Mouse (Mus musculus): ENCODE measurements at regions not wholly inside any gene's neighbourhood (a gene's known extent, or its start where the extent isn't known, plus 50 kb on each side); places are given as distances from the start of the nearest gene placed in this dataset.

DNA sequence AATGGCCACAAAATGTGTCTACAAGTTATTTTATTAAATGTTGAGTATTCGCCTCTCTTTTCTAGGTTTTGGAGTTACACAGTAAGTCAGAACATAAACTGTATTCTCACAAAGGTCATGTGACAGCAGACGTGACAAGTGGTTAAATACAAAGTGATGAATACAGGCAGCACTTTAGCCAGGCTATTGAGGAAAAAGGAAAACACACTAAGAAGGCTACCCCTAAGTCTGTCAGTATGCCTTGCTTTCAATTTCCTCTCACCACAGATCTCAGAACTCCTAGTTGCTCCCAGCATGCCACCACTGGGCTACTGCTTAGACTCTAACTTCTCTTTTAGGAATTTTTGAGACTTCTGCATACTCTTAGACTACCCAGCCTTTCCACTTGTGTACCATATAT lies 297.9 kb upstream of the Pex5l start:
- Histone ChIP-seq H3K4me1 (ENCODE audit: control insufficient read depth, insufficient read depth, low read length) (0 out of 2 replicates have a peak, but pooled peaks cover 2% of the 10 kb centered on the region), H3K4me3 (ENCODE audit: insufficient read depth, low read length) (no peak overlapping the region), H3K27ac (ENCODE audit: insufficient read depth, low read depth, low read length) (no peak overlapping the region)
- TF ChIP-seq CTCF (IDR thresholded peaks at IDR 0.05; ENCODE audit: low read depth, low read length) (no peak), POLR2A (IDR thresholded peaks at IDR 0.05; ENCODE audit: borderline replicate concordance, low read depth, low read length) (no peak)

DNA sequence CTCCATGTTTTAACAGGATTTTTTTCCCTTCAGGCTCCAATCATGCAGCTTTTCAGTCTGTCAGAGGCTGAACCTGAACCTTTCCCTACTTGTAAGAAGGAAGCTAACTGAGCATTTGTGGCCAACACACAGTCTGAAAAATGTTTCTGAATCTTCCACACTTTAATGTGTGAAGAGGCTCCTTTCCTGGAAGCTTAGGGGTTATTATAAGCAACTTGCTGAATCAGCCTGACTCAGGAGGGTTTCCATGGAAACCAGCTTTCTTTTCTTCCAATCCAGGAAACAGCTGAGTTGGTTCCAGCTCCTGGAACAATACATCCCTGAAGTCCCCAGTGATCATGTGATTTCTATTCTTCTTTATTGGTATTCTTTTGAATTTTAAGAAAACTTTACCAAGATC lies 297.5 kb upstream of the Pex5l start:
- Histone ChIP-seq H3K27ac (ENCODE audit: insufficient read depth, low read depth, low read length) (no peak overlapping the region), H3K4me3 (ENCODE audit: insufficient read depth, low read length) (no peak overlapping the region), H3K4me1 (ENCODE audit: control insufficient read depth, insufficient read depth, low read length) (0 out of 2 replicates have a peak, but pooled peaks cover 2% of the 10 kb centered on the region)
- TF ChIP-seq POLR2A (IDR thresholded peaks at IDR 0.05; ENCODE audit: borderline replicate concordance, low read depth, low read length) (no peak), CTCF (IDR thresholded peaks at IDR 0.05; ENCODE audit: low read depth, low read length) (no peak)

DNA sequence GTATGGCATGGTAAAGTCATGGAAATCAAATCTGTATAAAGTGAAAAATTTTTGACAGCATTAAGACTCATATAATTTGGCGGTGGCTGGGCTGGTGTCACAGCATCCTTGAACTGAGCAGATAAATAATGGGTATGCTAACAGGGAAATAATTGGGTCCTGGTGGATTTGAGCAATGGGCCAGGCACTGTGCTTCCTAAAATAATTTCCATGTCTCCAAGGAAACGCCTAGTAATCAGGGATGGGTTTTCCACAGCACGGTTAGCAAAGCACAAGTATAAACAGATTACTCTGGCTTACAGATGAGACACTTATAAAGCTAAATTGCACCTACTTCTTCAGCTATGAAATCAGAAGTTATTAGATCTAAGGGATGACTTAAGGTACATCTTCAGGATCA lies 273.9 kb upstream of the Pex5l start:
- no peak overlapping the region for H3K27ac ChIP-seq (ENCODE audit: insufficient read depth, low read depth, low read length)
- TF ChIP-seq POLR2A (IDR thresholded peaks at IDR 0.05; ENCODE audit: borderline replicate concordance, low read depth, low read length) = no peak
- TF ChIP-seq CTCF (IDR thresholded peaks at IDR 0.05; ENCODE audit: low read depth, low read length) = no peak
- H3K4me3 ChIP-seq (ENCODE audit: insufficient read depth, low read length) = no peak overlapping the region
- no peaks in the 10 kb centered on the region for H3K4me1 ChIP-seq (ENCODE audit: control insufficient read depth, insufficient read depth, low read length)

DNA sequence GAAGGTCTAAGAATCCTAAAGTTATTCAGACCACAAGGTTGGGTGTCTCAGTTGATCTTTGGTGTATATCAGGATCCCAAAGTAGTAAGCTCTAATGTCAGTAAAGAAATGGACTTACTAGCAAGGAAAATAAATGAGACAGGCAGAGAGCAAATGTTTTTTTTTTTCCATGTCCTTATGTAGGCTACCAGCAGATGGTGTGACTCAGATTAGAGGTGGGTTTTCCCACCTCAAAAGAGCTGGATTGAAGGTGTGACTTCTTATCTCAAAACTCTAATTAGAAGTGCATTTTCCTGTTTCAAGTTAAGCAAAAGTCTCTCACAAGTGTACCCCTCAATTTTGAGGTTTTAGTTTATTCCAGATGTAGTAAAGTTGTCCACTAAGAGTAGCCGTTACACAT lies 273.3 kb upstream of the Pex5l start:
- TF ChIP-seq CTCF (IDR thresholded peaks at IDR 0.05; ENCODE audit: low read depth, low read length) = no peak
- TF ChIP-seq POLR2A (IDR thresholded peaks at IDR 0.05; ENCODE audit: borderline replicate concordance, low read depth, low read length) = no peak
- H3K4me1 ChIP-seq (ENCODE audit: control insufficient read depth, insufficient read depth, low read length) = no peaks in the 10 kb centered on the region
- H3K27ac ChIP-seq (ENCODE audit: insufficient read depth, low read depth, low read length) = no peak overlapping the region
- no peak overlapping the region for H3K4me3 ChIP-seq (ENCODE audit: insufficient read depth, low read length)

DNA sequence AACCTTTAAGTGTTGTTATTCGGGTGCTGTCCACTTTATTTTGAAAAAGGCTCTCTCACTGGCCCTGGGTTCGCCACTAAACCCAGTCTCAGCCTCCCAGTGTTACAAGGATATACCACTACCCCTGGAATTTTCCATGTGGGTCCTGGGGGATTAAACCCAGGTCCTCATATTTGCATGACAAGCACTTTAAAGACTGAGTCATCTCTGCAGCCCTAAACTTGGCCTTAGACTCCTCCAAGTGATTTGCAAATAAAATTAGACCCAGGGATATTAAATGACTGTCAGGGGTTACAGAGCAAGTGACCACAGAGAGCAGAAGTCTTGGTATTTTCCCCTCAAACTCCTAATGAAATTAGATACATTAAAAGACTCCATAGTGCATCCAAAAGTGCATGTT lies 258.9 kb upstream of the Pex5l start:
- H3K27ac ChIP-seq (ENCODE audit: insufficient read depth, low read depth, low read length) = no peak overlapping the region
- TF ChIP-seq CTCF (IDR thresholded peaks at IDR 0.05; ENCODE audit: low read depth, low read length) = no peak
- no peak for TF ChIP-seq POLR2A (IDR thresholded peaks at IDR 0.05; ENCODE audit: borderline replicate concordance, low read depth, low read length)
- no peaks in the 10 kb centered on the region for H3K4me1 ChIP-seq (ENCODE audit: control insufficient read depth, insufficient read depth, low read length)
- no peak overlapping the region for H3K4me3 ChIP-seq (ENCODE audit: insufficient read depth, low read length)

DNA sequence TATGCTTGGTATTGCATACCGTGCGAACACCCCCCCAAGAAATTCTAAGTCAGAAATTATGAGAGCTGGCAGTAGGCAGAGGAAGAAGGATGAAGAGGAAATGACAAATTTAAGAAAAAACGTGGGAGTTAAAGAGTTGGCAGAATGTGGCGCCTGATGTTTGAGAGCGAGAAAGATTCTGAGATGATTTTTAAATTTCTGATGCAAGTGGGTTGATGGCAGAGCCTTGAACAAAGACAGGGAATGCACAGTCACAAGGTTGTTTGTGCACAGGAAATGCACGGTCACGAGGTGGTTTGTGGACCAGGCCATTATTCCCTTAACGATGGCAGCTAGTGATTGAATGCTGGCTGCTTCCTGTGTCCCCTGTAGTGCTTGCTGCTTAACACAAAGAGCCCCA lies 256.3 kb upstream of the Pex5l start:
- no peak overlapping the region for H3K4me3 ChIP-seq (ENCODE audit: insufficient read depth, low read length)
- no peak overlapping the region for H3K27ac ChIP-seq (ENCODE audit: insufficient read depth, low read depth, low read length)
- TF ChIP-seq POLR2A (IDR thresholded peaks at IDR 0.05; ENCODE audit: borderline replicate concordance, low read depth, low read length) (no peak), CTCF (IDR thresholded peaks at IDR 0.05; ENCODE audit: low read depth, low read length) (no peak)
- H3K4me1 ChIP-seq (ENCODE audit: control insufficient read depth, insufficient read depth, low read length) = no peaks in the 10 kb centered on the region

DNA sequence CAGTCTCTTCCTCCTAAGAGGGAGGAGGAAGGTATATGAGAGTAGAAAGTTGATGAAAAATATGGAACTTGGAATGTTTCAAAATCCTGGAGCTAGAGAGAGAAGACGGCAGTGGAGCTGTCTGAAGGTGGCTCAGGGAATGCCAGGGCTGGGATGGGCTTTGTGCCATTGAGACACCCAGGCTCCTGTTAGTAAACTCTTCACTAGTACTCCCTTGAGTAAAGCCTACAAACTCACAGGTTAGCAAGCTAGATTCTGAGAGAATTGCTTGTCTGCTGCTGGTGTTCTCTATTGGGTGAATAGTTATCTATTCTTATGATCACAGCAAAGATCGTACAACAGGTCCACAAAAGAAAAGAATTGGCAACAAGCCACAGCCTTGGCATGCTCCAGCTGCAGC lies 255.3 kb upstream of the Pex5l start:
- Histone ChIP-seq H3K4me3 (ENCODE audit: insufficient read depth, low read length) (no peak overlapping the region), H3K4me1 (ENCODE audit: control insufficient read depth, insufficient read depth, low read length) (no peaks in the 10 kb centered on the region), H3K27ac (ENCODE audit: insufficient read depth, low read depth, low read length) (no peak overlapping the region)
- TF ChIP-seq CTCF (IDR thresholded peaks at IDR 0.05; ENCODE audit: low read depth, low read length) = no peak
- TF ChIP-seq POLR2A (IDR thresholded peaks at IDR 0.05; ENCODE audit: borderline replicate concordance, low read depth, low read length) = no peak

DNA sequence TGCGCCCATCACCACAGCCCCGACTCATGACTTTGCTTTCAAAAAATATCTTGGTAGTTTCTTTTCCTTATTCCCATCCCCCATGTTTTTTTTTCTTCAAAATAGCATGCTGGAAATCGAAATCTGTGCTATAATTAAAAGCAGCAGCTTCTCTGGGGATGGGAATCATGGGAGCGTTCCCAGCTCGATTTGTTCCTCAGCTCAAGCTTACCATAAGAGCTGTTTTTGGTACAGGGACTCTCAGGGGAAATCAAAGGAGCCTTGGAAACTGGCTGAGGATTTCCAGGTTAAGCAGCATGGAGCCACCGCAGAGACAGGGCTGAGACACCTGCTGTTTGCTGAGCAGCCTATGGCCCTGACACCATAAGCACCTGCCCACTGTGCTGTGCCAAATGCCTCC lies 254.2 kb upstream of the Pex5l start:
- no peak overlapping the region for H3K4me3 ChIP-seq (ENCODE audit: insufficient read depth, low read length)
- H3K27ac ChIP-seq (ENCODE audit: insufficient read depth, low read depth, low read length) = no peak overlapping the region
- TF ChIP-seq CTCF (IDR thresholded peaks at IDR 0.05; ENCODE audit: low read depth, low read length) (no peak), POLR2A (IDR thresholded peaks at IDR 0.05; ENCODE audit: borderline replicate concordance, low read depth, low read length) (no peak)
- no peaks in the 10 kb centered on the region for H3K4me1 ChIP-seq (ENCODE audit: control insufficient read depth, insufficient read depth, low read length)

DNA sequence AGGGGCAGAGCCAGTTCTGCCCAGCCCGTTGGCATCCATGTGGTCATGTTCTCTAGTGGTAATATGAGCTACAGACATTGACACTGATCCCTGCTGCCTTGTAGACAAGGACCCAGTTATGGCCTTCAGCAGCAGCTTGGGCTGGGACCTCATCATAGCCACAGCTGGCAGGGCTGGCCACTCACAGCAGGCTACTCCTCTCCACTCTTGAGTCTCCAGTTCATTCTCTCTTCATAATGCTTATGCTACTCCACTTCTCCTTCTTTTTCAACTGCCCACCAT lies 249.4 kb upstream of the Pex5l start:
- TF ChIP-seq POLR2A (IDR thresholded peaks at IDR 0.05; ENCODE audit: borderline replicate concordance, low read depth, low read length) (no peak), CTCF (IDR thresholded peaks at IDR 0.05; ENCODE audit: low read depth, low read length) (no peak)
- Histone ChIP-seq H3K4me1 (ENCODE audit: control insufficient read depth, insufficient read depth, low read length) (no peaks in the 10 kb centered on the region), H3K27ac (ENCODE audit: insufficient read depth, low read depth, low read length) (no peak overlapping the region), H3K4me3 (ENCODE audit: insufficient read depth, low read length) (no peak overlapping the region)

DNA sequence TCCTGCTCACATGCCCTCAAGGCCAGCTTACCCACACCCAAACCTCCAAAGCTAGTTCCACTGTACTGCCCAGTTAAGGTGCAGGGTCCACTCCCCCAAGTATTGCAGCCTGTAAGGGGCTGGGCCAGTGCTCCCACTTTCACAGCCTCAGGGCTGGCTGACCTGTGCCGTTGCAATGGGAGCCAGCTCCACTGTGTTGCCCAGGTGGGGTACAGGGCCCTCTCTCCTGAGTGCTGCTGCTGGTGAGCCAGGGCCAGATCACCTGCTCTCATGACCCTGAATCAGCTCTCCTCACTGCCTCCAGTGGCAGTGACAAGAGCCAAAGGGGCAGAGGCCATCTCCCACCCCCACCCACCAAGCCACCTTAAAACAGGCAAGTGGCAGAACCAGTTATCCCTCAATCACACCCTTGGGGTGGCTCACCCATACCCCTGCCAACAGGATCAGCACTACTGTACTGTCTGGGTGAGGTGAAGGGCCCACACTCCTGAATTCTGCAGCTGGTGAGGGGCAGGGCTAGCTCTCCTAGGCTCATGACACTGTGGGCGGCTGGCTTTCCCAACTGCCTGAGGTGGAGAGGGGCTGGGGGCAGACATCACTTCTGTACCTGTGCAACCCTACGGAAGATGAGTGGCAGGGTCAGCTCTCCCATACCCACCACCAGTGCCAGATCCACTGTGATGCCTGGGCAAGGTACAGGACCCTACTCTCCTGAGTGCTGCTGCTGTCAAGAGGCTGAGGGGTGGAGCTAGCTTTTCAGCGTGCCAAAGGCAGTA lies 248.9 kb upstream of the Pex5l start:
- TF ChIP-seq CTCF (IDR thresholded peaks at IDR 0.05; ENCODE audit: low read depth, low read length) (no peak), POLR2A (IDR thresholded peaks at IDR 0.05; ENCODE audit: borderline replicate concordance, low read depth, low read length) (no peak)
- Histone ChIP-seq H3K4me1 (ENCODE audit: control insufficient read depth, insufficient read depth, low read length) (no peaks in the 10 kb centered on the region), H3K27ac (ENCODE audit: insufficient read depth, low read depth, low read length) (no peak overlapping the region), H3K4me3 (ENCODE audit: insufficient read depth, low read length) (no peak overlapping the region)

DNA sequence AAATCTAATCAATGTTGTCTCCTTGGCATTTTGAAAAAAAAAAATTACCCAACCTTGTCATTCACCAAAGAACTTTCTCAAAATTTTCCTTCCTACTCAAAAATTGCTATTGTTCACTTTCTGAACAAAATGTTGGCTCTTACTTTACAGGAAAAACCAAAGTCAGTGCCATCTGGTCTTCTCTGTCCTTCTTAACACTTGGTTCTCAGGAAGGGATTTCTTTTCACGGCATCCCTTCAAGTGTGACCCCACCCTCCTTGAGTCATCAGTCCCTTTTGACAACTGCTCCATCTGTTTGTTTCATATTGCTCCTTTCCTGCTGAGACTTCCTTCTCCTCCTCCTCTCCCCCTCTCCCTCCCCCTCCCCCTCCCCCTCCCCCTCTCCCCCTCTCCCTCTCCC lies 245.1 kb upstream of the Pex5l start:
- no peak overlapping the region for H3K4me3 ChIP-seq (ENCODE audit: insufficient read depth, low read length)
- no peak for TF ChIP-seq POLR2A (IDR thresholded peaks at IDR 0.05; ENCODE audit: borderline replicate concordance, low read depth, low read length)
- TF ChIP-seq CTCF (IDR thresholded peaks at IDR 0.05; ENCODE audit: low read depth, low read length) = no peak
- no peaks in the 10 kb centered on the region for H3K4me1 ChIP-seq (ENCODE audit: control insufficient read depth, insufficient read depth, low read length)

More for the DNA sequence above, 245.1 kb upstream of the Pex5l start:
- H3K27ac ChIP-seq (ENCODE audit: insufficient read depth, low read depth, low read length) = no peak overlapping the region
